Mouse (Mus musculus) ES-Bruce4 (cell line): ENCODE results near the gene Sst.

Source experiments
- EP300 ChIP-seq: IDR thresholded peaks from 2 replicates; pipeline ENCODE4 v1.6.1; 2011; ENCODE audit warnings: low read depth, low read length; ENCODE audit not compliant: insufficient read depth
- POLR2A ChIP-seq: IDR thresholded peaks from one replicate; pipeline ENCODE4 v1.8.1; 2011; ENCODE audit warnings: low read length; ENCODE audit not compliant: insufficient read depth

- TF ChIP-seq POLR2A (no peak), EP300 (no peak)
These were observed 35.5 kb downstream of the Sst start for GRCm38 (mm10) chr16:23855242-23855641.
